Mouse (Mus musculus): ENCODE measurements around the gene Cdc73.

Gene Cdc73

GRCm38 (mm10) chr1:143554621-143555020, 148.1 kb downstream of the Cdc73 start:
- DNase-seq (ENCODE audit: low read depth in 1 of 2, low spot score in 2 of 2) = no peak
